Mouse (Mus musculus) lung, embryonic 14.5 days (tissue): Measurements from ENCODE around the gene Zfp579. TPM values are rescaled to one million over a fixed set of nuclear protein-coding genes. Genes with fewer than 3 reads are reported as not detected.
A peak's percentile ranks its signal among the peaks of the same experiment; 100 is the strongest.
"Not testable (repeated sequence)": the region's sequence is repeated elsewhere in the genome, so short reads cannot be mapped to it uniquely, and the experiment has no call there.

Source experiments
- ATAC-seq: fragments of 200-750 bp; cut with Nextera tagmentation; 2 replicates; pipeline ENCODE4 v1.8.0; 2017; ENCODE audit warnings: mild to moderate bottlenecking, moderate TSS enrichment, moderate library complexity; ENCODE audit not compliant: insufficient read depth
- DNase-seq: peaks from one replicate; pipeline ENCODE4 v3.0.0-alpha.2; 2015
- H3K27ac ChIP-seq: fragments of 300-500 bp; sonication (generic); 2 replicates; pipeline ENCODE4 v1.5.1; 2014; ENCODE audit warnings: low read depth, mild to moderate bottlenecking, moderate library complexity
- H3K27me3 ChIP-seq: fragments of 300-500 bp; sonication (generic); 2 replicates; pipeline ENCODE4 v1.6.1; 2014; ENCODE audit warnings: low read length, control low read depth; ENCODE audit not compliant: insufficient read depth
- H3K36me3 ChIP-seq: fragments of 300-500 bp; sonication (generic); 2 replicates; pipeline ENCODE4 v1.6.1; 2014; ENCODE audit warnings: control low read depth; ENCODE audit not compliant: insufficient read depth
- H3K4me1 ChIP-seq: fragments of 300-500 bp; sonication (generic); 2 replicates; pipeline ENCODE4 v1.6.1; 2014; ENCODE audit warnings: antibody characterized with exemption, control low read depth; ENCODE audit not compliant: insufficient read depth
- H3K4me2 ChIP-seq: fragments of 300-500 bp; sonication (generic); 2 replicates; pipeline ENCODE4 v1.6.1; 2014; ENCODE audit warnings: mild to moderate bottlenecking
- H3K4me3 ChIP-seq: fragments of 300-500 bp; sonication (generic); 2 replicates; pipeline ENCODE4 v1.5.1; 2014; ENCODE audit warnings: low read depth, low read length
- H3K9ac ChIP-seq: fragments of 300-500 bp; sonication (generic); 2 replicates; pipeline ENCODE4 v1.6.1; 2014
- H3K9me3 ChIP-seq: fragments of 300-500 bp; sonication (generic); 2 replicates; pipeline ENCODE4 v1.6.1; 2016; ENCODE audit warnings: low read depth, low read length, control low read depth
- CTCF ChIP-seq: IDR thresholded peaks from 2 replicates; pipeline ENCODE4 v1.5.1; 2016; ENCODE audit warnings: antibody characterized with exemption, low read depth
- WGBS: fragments of 180-500 bp; shearing (Covaris S2); extraction: QIAGEN DNeasy Blood & Tissue Kit; methylation state at CpG from one replicate; pipeline ENCODE4 v1.1.7; 2014; 5-methylcytosine and 5-hydroxymethylcytosine counted together
- polyA plus RNA-seq: library from polyadenylated mRNA; unstranded; fragments of >200 nt; fragmentation: Nextera tagmentation; extraction: Ambion mirVana; gene quantifications from 2 replicates; pipeline ENCODE4 v1.2.1, GENCODE M21; 2014

The Zfp579 gene
- polyA plus RNA-seq, 1 experiment from 2014 or later = 35.1 TPM

DNA sequence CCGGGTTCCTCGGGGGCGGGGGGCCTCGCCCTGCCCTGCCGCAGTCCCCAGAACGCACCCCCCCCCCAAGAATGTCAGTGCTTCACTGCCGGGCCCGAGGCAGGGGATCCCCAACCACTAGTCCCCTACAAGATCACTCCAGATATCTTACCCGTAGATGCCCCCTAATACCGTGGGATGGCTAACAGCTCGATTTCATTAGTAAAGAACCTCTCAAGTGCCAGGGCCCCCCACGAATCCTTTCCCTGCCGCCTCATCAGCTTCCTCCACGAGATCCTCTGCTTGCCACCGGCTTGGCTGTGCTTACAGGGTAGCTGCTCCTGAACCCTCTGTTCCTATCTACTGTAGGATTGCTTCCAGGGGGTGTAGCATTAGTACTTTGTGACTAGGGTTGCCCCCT, 24.7 kb upstream of the Zfp579 start:
- peak overlapping the region; percentile 70 for H3K4me2 ChIP-seq
- H3K27me3 ChIP-seq = no peaks in the 10 kb centered on the region
- H3K4me1 ChIP-seq = no peaks in the 10 kb centered on the region
- H3K27ac ChIP-seq = peak overlapping the region; percentile 96
- peak; percentile 39 for DNase-seq
- H3K9me3 ChIP-seq = no peaks in the 10 kb centered on the region
- WGBS = under 1% methylated on average over 14 of the region's 15 CpGs
- TF ChIP-seq CTCF = no peak
- H3K36me3 ChIP-seq = peaks cover 40% of the 10 kb centered on the region
- H3K9ac ChIP-seq = peak overlapping the region; percentile 92
- peak; percentile 47; the same call in 1 of the 2 replicates for ATAC-seq
- peak overlapping the region; percentile 73 for H3K4me3 ChIP-seq

DNA sequence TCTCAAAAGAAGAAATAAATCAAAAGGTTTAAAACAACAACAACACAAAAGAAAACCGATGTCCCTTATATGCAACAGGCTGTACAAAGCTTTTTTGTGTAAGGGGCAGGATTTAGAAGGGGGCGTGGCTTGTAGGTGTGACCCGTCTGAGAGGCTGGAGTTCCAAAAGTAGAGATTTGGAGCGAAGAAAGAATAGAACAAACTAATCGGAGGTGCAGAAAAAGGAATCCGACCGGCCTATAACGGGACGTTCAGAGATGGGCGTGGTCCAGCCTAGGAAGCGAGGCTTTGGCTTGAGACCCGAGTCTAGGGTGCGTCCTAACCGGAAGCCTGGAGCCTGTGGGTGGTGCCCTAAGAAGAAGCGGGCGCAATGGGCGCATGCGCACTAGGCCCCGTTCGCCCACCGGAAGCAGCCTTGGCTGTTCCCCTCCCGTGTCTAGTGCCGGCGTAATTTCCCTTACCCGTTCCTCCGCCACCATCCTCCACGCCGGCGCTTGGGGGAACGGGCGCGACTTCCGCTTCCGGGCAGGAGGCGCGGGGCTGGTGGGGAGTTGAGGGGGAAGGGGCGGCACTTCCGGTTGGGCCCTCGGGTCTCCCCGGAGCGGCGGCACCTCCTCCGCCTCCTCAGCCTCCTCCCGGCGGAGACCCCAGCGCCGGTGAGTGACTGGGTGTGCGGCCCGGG, 24.2 kb upstream of the Zfp579 start, which contains the start of the genes Zfp865 and Ccdc106:
Zfp865 (plus strand) TSS at position 377 of the 682 bp plus-strand sequence.
Ccdc106 (plus strand) TSS at position 554 of the 682 bp plus-strand sequence.
- DNase-seq (peak; percentile 99), ATAC-seq (peak; percentile 86)
- peak within 1 kb of the TSS; percentile 70 for H3K4me2 ChIP-seq
- under 1% methylated on average over 44 of the region's 49 CpGs for WGBS
- H3K36me3 ChIP-seq = peaks cover 37% of the 10 kb centered on the region
- TF ChIP-seq CTCF = no peak
- H3K27me3 ChIP-seq = no peaks in the 10 kb centered on the region
- H3K27ac ChIP-seq = peak within 1 kb of the TSS; percentile 96
- H3K9ac ChIP-seq = peak within 1 kb of the TSS; percentile 92
- no peaks in the 10 kb centered on the region for H3K4me1 ChIP-seq
- H3K9me3 ChIP-seq = no peaks in the 10 kb centered on the region
- peak within 1 kb of the TSS; percentile 73 for H3K4me3 ChIP-seq

DNA sequence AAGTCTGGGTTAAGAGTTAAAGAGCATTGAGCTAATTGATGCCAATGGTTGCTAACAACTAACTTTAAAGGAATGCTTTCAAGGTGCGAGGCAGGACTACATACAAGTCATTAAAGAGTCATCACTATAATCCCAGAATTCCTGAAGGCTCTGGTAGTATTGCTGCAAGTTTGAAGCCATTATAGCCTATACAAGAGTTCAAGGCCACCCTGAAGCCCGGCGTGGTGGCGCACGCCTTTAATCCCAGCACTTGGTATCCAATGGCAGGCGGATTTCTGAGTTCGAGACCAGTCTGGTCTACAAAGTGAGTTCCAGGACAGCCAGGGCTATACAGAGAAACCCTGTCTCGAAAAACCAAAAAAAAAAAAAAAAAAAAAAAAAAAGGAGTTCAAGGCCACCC, 23.6 kb upstream of the Zfp579 start:
- H3K4me1 ChIP-seq, ATAC-seq, H3K9me3 ChIP-seq, H3K27me3 ChIP-seq: not testable (repeated sequence)
- peak overlapping the region; percentile 73 for H3K4me3 ChIP-seq
- DNase-seq = peak; percentile 18
- peaks cover 32% of the 10 kb centered on the region for H3K36me3 ChIP-seq
- H3K9ac ChIP-seq = peak overlapping the region; percentile 92
- peak overlapping the region; percentile 96 for H3K27ac ChIP-seq
- 28% methylated on average over 8 of the region's 8 CpGs for WGBS
- H3K4me2 ChIP-seq = peak overlapping the region; percentile 70

DNA sequence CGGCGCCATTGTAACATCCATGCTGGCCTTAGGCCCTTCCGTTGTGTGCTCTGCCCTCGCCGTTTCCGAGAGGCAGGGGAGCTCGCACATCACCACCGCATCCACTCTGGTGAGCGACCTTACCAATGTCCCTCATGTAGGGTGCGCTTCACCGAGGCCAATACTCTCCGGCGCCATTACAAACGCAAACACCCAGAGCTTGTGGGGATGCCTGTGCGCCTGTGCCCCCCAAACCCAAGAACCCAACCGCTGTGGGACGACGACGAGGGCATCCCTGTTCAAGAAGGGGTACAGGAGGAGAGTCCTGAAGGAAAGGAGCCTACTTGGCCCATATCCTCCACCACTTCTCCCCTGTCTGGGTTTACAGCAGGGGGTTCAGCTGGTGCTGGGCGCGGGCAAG, 22.0 kb upstream of the Zfp579 start:
- DNase-seq = no peak
- no peak overlapping the region for H3K27ac ChIP-seq
- 95% methylated on average over 21 of the region's 21 CpGs for WGBS
- H3K4me2 ChIP-seq = no peak overlapping the region
- ATAC-seq = no peak
- H3K27me3 ChIP-seq = no peaks in the 10 kb centered on the region
- no peak overlapping the region for H3K9ac ChIP-seq
- no peak for TF ChIP-seq CTCF
- no peaks in the 10 kb centered on the region for H3K4me1 ChIP-seq
- H3K36me3 ChIP-seq = peaks cover 16% of the 10 kb centered on the region
- no peak overlapping the region for H3K4me3 ChIP-seq
- no peaks in the 10 kb centered on the region for H3K9me3 ChIP-seq

DNA sequence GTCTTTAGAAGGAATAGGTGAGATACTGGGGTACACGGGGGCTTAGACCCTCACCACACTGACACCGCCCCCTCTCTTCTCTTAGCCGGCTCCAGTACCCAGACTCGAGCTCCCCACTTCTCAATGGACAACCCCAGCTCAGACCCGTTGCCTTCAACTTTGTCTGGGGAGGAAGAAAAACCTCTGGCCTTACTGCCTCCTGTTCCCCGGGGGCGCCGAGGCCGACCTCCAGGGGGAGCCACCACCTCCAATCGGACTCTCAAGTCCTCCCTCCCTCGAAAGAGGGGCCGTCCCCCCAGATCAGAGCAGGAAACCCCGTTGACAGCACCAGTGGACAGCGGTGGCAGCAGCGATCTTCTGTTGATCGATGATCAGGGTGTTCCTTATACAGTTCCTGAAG, 21.4 kb upstream of the Zfp579 start:
- TF ChIP-seq CTCF = no peak
- WGBS = 93% methylated on average over 16 of the region's 16 CpGs
- ATAC-seq = no peak

DNA sequence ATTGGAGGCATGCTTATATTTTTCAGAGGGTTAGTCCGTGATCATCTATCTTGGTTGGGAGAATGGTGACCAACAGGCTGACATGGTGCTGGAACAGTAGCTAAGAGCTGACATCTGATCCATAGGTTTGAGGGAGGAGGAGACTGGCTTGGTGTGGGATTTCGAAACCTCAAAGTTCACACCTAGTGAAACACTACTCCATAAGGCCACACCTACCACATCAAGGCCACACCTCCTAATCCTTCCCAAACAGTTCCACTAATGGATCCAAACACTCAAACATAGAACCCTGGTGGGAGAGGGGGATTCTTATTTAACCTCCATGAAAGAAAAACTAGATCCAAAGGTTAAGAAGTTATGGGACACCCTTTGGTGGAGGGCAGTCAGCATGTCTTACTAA, 21.0 kb upstream of the Zfp579 start:
- DNase-seq = no peak
- H3K4me2 ChIP-seq = no peak overlapping the region
- 85% methylated on average over 2 of the region's 2 CpGs for WGBS
- no peak overlapping the region for H3K27ac ChIP-seq
- no peak for ATAC-seq
- no peaks in the 10 kb centered on the region for H3K9me3 ChIP-seq
- H3K9ac ChIP-seq = no peak overlapping the region
- H3K27me3 ChIP-seq = no peaks in the 10 kb centered on the region
- H3K36me3 ChIP-seq = peaks cover 15% of the 10 kb centered on the region
- H3K4me1 ChIP-seq = no peaks in the 10 kb centered on the region
- no peak for TF ChIP-seq CTCF
- no peak overlapping the region for H3K4me3 ChIP-seq

More for the DNA sequence above, 21.4 kb upstream of the Zfp579 start:
- Histone ChIP-seq H3K27ac (no peak overlapping the region), H3K9ac (no peak overlapping the region), H3K4me3 (no peak overlapping the region), H3K9me3 (no peaks in the 10 kb centered on the region), H3K36me3 (peaks cover 16% of the 10 kb centered on the region), H3K27me3 (no peaks in the 10 kb centered on the region), H3K4me2 (no peak overlapping the region), H3K4me1 (no peaks in the 10 kb centered on the region)
- no peak for DNase-seq

DNA sequence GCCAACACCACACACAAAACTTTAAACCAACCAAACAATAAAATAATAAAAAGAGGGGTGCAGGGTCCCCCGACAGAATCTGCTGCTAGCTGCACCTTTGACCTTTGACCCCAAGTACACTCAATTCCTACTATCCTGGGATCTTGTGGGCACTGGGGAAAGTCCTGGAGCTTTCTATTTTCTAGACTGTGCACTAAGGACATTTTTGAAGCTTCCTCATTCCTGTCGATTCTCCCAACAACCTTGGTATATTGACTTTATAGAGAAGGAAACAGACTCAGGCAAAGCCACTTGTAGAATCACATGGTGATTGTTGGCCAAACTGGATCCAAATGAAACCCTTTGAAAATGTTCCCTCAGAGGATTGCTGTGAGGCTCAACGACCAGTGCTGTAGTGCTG, 20.1 kb upstream of the Zfp579 start:
- Histone ChIP-seq H3K27ac (peak overlapping the region; percentile 97), H3K9ac (peak overlapping the region; percentile 67), H3K4me2 (peak overlapping the region; percentile 66), H3K27me3 (no peaks in the 10 kb centered on the region), H3K4me3 (peak overlapping the region; percentile 62), H3K4me1 (no peaks in the 10 kb centered on the region), H3K36me3 (peaks cover 19% of the 10 kb centered on the region), H3K9me3 (no peaks in the 10 kb centered on the region)
- TF ChIP-seq CTCF = no peak
- WGBS = 46% methylated on average over 3 of the region's 3 CpGs
- ATAC-seq (no peak), DNase-seq (peak; percentile 24)
